In genomic region chr5:124006082-124006873, GRCm38 (mm10) we compare ENCODE assay signal across 12 mouse cellular contexts. TPM values are rescaled to one million over a fixed set of nuclear protein-coding genes. Genes with fewer than 3 reads are reported as not detected.
DNase-seq lines count a peak whose midpoint lies in the region; ATAC-seq and TF ChIP-seq lines count a peak whose summit lies in the region.
"Had no signal": no experiment of that assay in that cellular context is flagged by ENCODE, and none has a peak within 500 bp of the region (broad histone marks: within the 10 kb centered on the region; RNA-seq: fewer than 3 reads in every experiment).

No protein-coding gene starts in this region.

- no peak overlapping the region for H3K9ac ChIP-seq in kidney, postnatal 0 days (ENCODE audit: low read depth, low read length)
- no peak overlapping the region for H3K9ac ChIP-seq in liver, postnatal 0 days (replicated peaks)
- H3K9ac ChIP-seq: liver, embryonic 13.5 days had no signal

- ATAC-seq in kidney, postnatal 0 days (replicated peaks; ENCODE audit: low FRiP score, low read depth) = no peak
- ATAC-seq in liver, postnatal 0 days = no peak
- ATAC-seq: activated CD4-positive, CD25-positive, alpha-beta regulatory T cell, adult 4 months had no signal

- H3K4me1 ChIP-seq in kidney, postnatal 0 days (replicated peaks; ENCODE audit: insufficient read depth, low read length) = peaks cover 6% of the 10 kb centered on the region
- H3K4me1 ChIP-seq in liver, postnatal 0 days (ENCODE audit: insufficient read depth) = peaks cover 23% of the 10 kb centered on the region

- peaks cover 40% of the 10 kb centered on the region for H3K36me3 ChIP-seq in kidney, postnatal 0 days (ENCODE audit: insufficient read depth, low read length)
- peaks cover 75% of the 10 kb centered on the region for H3K36me3 ChIP-seq in liver, postnatal 0 days (replicated peaks; ENCODE audit: insufficient read depth, low read length)

- H3K27me3 ChIP-seq in kidney, postnatal 0 days (ENCODE audit: insufficient read depth, low read length) = no peaks in the 10 kb centered on the region
- H3K27me3 ChIP-seq in liver, postnatal 0 days (ENCODE audit: insufficient read depth, low read length) = no peaks in the 10 kb centered on the region
- H3K27me3 ChIP-seq: liver, embryonic 13.5 days had no signal

- WGBS in kidney, postnatal 0 days = 84% methylated on average over 26 of the region's 26 CpGs
- 88% methylated on average over 26 of the region's 26 CpGs for WGBS in liver, postnatal 0 days (ENCODE audit: insufficient replicate concordance)

- H3K4me3 ChIP-seq in gastrocnemius, adult 2 months = no peak overlapping the region
- H3K4me3 ChIP-seq in kidney, postnatal 0 days (replicated peaks; ENCODE audit: low read depth, low read length) = no peak overlapping the region
- H3K4me3 ChIP-seq in liver, postnatal 0 days (ENCODE audit: low read depth, low read length) = no peak overlapping the region
- H3K4me3 ChIP-seq: erythroblast, embryonic 14.5 days; liver, embryonic 13.5 days had no signal

- no peaks in the 10 kb centered on the region for H3K9me3 ChIP-seq in kidney, postnatal 0 days (replicated peaks; ENCODE audit: low read length)
- H3K9me3 ChIP-seq in liver, postnatal 0 days (ENCODE audit: low read length) = no peaks in the 10 kb centered on the region
- H3K9me3 ChIP-seq: liver, embryonic 13.5 days had no signal

- peak overlapping the region; percentile 44; the same call in 1 of the 2 replicates for H3K27ac ChIP-seq in gastrocnemius, adult 2 months
- H3K27ac ChIP-seq in kidney, postnatal 0 days = peak overlapping the region; percentile 60
- H3K27ac ChIP-seq in liver, postnatal 0 days (ENCODE audit: low read depth) = 0 out of 2 replicates have a peak overlapping the region, but pooled peaks have one; percentile 39
- H3K27ac ChIP-seq: liver, embryonic 13.5 days had no signal

- no peak for TF ChIP-seq EP300 in liver, postnatal 0 days (IDR thresholded peaks at IDR 0.05; ENCODE audit: low read depth)

- intact Hi-C loops in gastrocnemius, adult 2 months (cut with DNase I) = no loop called here

- TF ChIP-seq CTCF in gastrocnemius, adult 2 months (IDR thresholded peaks at IDR 0.05) = no peak
- TF ChIP-seq CTCF in kidney, postnatal 0 days (IDR thresholded peaks at IDR 0.05; ENCODE audit: low read depth) = no peak
- no peak for TF ChIP-seq CTCF in liver, postnatal 0 days (IDR thresholded peaks at IDR 0.05; ENCODE audit: low read depth)

- DNase-seq in gastrocnemius, adult 2 months = peak; percentile 55
- DNase-seq in gastrocnemius, adult 8-10 months (ENCODE audit: low spot score in 2 of 2) = no peak
- DNase-seq in kidney, postnatal 0 days (ENCODE audit: low spot score) = no peak
- no peak for DNase-seq in kidney, adult 11 months
- peak; percentile 53 for DNase-seq in R1 (ENCODE audit: low read depth, low spot score)
- no peak for DNase-seq in liver, postnatal 0 days
- DNase-seq in layer of hippocampus, postnatal 14 days (ENCODE audit: low spot score in 2 of 2) = no peak
- DNase-seq: embryo, embryonic 11 days; gastrocnemius, postnatal 10 days; liver, embryonic 13.5 days had no signal

- no peak overlapping the region for H3K4me2 ChIP-seq in kidney, postnatal 0 days (ENCODE audit: low read length)
- H3K4me2 ChIP-seq in liver, postnatal 0 days (ENCODE audit: low read depth, low read length) = no peak overlapping the region
- H3K4me2 ChIP-seq: liver, embryonic 13.5 days had no signal

RNA-seq across cellular contexts. Expression of gene Vps37b, which starts 25.8 kb away (rescaled TPM):
- total RNA-seq in gastrocnemius, adult 2 months (2021) = 1 to 10 TPM; 4.1 to 6.2 TPM
- total RNA-seq in gastrocnemius, adult 8-10 months (2022) = 1 to 10 TPM; 4.6 to 6.2 (median 5.1) TPM
- polyA plus RNA-seq in kidney, postnatal 0 days (2015; fragmentation: Nextera tagmentation; extraction: Ambion mirVana) = 30.7 and 31.7 TPM in 2 replicates
- 16.4 and 17.6 TPM in 2 replicates for polyA plus RNA-seq in liver, postnatal 0 days (2015; fragmentation: Nextera tagmentation; extraction: Ambion mirVana)
- total RNA-seq in layer of hippocampus, postnatal 14 days (2021) = 10 to 100 TPM; 35.9 to 41.0 TPM

RNA-seq across cellular contexts. Expression of gene Hip1r, which starts 32.9 kb away (rescaled TPM):
- 10 to 100 TPM in 1 of 2 experiments, 1 to 10 TPM in 1; 5.6 to 14.3 TPM for total RNA-seq in gastrocnemius, adult 2 months (2021)
- 10 to 100 TPM in 2 of 4 experiments, 1 to 10 TPM in 2; 8.7 to 15.9 (median 11.4) TPM for total RNA-seq in gastrocnemius, adult 8-10 months (2022)
- 24.8 and 28.4 TPM in 2 replicates for polyA plus RNA-seq in kidney, postnatal 0 days (2015; fragmentation: Nextera tagmentation; extraction: Ambion mirVana)
- 10.1 and 13.5 TPM in 2 replicates for polyA plus RNA-seq in liver, postnatal 0 days (2015; fragmentation: Nextera tagmentation; extraction: Ambion mirVana)
- total RNA-seq in layer of hippocampus, postnatal 14 days (2021) = 10 to 100 TPM; 61.2 to 63.8 TPM

Comparison
In these comparisons a context has a peak if more than half of its experiments do, and no peak if none do; other contexts are left out.
1. DNase-seq: peak in gastrocnemius, adult 2 months (single experiment) and R1 (single experiment); none in gastrocnemius, adult 8-10 months (0 of 2), kidney, postnatal 0 days (single experiment), kidney, adult 11 months (single experiment), liver, postnatal 0 days (single experiment) and layer of hippocampus, postnatal 14 days (0 of 2).
2. RNA of gene Vps37b, which starts 25.8 kb away (total RNA-seq): 35.9 to 41.0 TPM in layer of hippocampus, postnatal 14 days; 4.1 to 6.2 TPM in gastrocnemius, adult 2 months and 4.6 to 6.2 TPM in gastrocnemius, adult 8-10 months; every median in the first group is over 4 times any median in the second.
3. Peak in every context shown above with its lines, with median percentiles within 50 percentile points of each other: H3K27ac ChIP-seq.